Mouse (Mus musculus) spleen, adult 2 months (tissue): ENCODE measurements around the gene Leng1. TPM values are rescaled to one million over a fixed set of nuclear protein-coding genes. Genes with fewer than 3 reads are reported as not detected.

Experiments used
- DNase-seq, 2 experiments: peaks; one replicate each; pipeline versions ENCODE4 v3.0.0 to v3.0.0-alpha.2; 2012 to 2021; ENCODE audit warnings: low spot score in 2 of 2, low read depth in 1 of 2
- H3K27ac ChIP-seq: fragments of 200-500 bp; 2 replicates; pipeline ENCODE4 v1.5.1; 2012; ENCODE audit warnings: low read length, inconsistent platforms; ENCODE audit not compliant: insufficient read depth
- H3K27me3 ChIP-seq: fragments of 200-500 bp; 2 replicates; pipeline ENCODE4 v1.6.1; 2012; ENCODE audit warnings: mild to moderate bottlenecking, moderate library complexity, low read length, inconsistent platforms; ENCODE audit not compliant: control insufficient read depth, insufficient read depth
- H3K36me3 ChIP-seq: fragments of 200-500 bp; 2 replicates; pipeline ENCODE4 v1.6.1; 2012; ENCODE audit warnings: mild to moderate bottlenecking, low read length, inconsistent platforms; ENCODE audit not compliant: control insufficient read depth, insufficient read depth
- H3K4me1 ChIP-seq: fragments of 200-500 bp; 2 replicates; pipeline ENCODE4 v1.6.1; 2011; ENCODE audit warnings: inconsistent platforms; ENCODE audit not compliant: control insufficient read depth, insufficient read depth, insufficient read length
- H3K4me3 ChIP-seq: fragments of 200-500 bp; 2 replicates; pipeline ENCODE4 v1.5.1; 2011; ENCODE audit warnings: mild to moderate bottlenecking, inconsistent platforms; ENCODE audit not compliant: insufficient read depth, insufficient read length; ENCODE audit errors: extremely low read depth
- CTCF ChIP-seq: fragments of 200-500 bp; IDR thresholded peaks from 2 replicates; pipeline ENCODE4 v1.5.1; 2011; ENCODE audit warnings: mild to moderate bottlenecking, inconsistent platforms; ENCODE audit not compliant: insufficient read depth, insufficient read length, insufficient replicate concordance; ENCODE audit errors: extremely low read depth
- POLR2A ChIP-seq: fragments of 200-500 bp; IDR thresholded peaks from 2 replicates; pipeline ENCODE4 v1.6.1; 2011; ENCODE audit warnings: low read depth, low read length, inconsistent platforms
- WGBS: fragments of 180-500 bp; shearing (Covaris S2); methylation state at CpG from one replicate; pipeline ENCODE4 v1.1.7; 2018; 5-methylcytosine and 5-hydroxymethylcytosine counted together
- polyA plus RNA-seq: library from polyadenylated mRNA; depleted of rRNA; stranded (reverse); fragments of >200 nt; gene quantifications from 2 replicates; pipeline ENCODE4 v1.2.3, GENCODE M21; 2012

The Leng1 gene
- polyA plus RNA-seq, 1 experiment, result 1.8 TPM

DNA sequence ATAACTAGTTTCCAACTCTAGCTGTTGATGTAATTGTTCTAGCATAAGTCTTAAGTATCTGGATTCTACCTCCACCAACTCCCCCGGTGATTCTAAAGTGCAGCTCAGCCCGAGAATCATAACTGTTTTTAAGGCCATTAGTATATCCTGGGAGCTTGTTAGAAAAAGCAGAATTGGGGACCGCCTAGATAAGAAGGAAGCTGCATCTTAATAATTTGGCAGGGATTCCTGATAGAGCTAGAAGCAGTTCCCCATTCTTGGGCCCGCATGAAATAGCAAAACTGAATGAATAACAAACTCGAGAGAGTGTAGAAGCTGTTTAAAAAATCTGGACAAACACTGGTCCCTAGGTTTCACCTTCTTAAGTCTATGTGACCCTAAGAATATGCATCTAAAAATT lies 22.2 kb downstream of the Leng1 start:
- peaks cover 17% of the 10 kb centered on the region for H3K36me3 ChIP-seq
- no peaks in the 10 kb centered on the region for H3K27me3 ChIP-seq
- DNase-seq, result no peak
- TF ChIP-seq POLR2A (no peak), CTCF (no peak)
- H3K4me1 ChIP-seq, result peaks cover 12% of the 10 kb centered on the region; the same call in 1 of the 2 replicates
- WGBS, result 21% methylated on average over 5 of the region's 5 CpGs
- no peak overlapping the region for H3K4me3 ChIP-seq
- H3K27ac ChIP-seq, result no peak overlapping the region

DNA sequence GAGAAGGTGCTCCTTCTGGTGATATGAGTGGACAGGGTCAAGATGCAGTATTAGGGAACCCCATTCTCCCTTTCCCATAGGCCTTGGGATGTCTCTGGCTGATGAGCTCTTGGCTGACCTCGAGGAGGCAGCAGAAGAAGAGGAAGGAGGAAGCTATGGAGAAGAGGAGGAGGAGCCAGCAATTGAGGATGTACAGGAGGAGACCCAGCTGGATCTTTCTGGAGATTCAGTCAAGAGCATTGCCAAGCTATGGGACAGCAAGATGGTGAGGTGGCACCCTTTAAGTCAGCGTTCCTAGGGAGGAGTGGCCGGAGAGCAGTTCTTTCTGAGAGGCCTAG lies 35.2 kb downstream of the Leng1 start:
- TF ChIP-seq POLR2A, result no peak
- no peak for TF ChIP-seq CTCF
- WGBS, result 47% methylated on average over 3 of the region's 3 CpGs
- Histone ChIP-seq H3K27me3 (no peaks in the 10 kb centered on the region), H3K27ac (no peak overlapping the region), H3K4me1 (peaks cover 13% of the 10 kb centered on the region; the same call in 1 of the 2 replicates), H3K36me3 (peaks cover 7% of the 10 kb centered on the region), H3K4me3 (peak overlapping the region; percentile 64; the same call in 1 of the 2 replicates)
- no peak for DNase-seq

DNA sequence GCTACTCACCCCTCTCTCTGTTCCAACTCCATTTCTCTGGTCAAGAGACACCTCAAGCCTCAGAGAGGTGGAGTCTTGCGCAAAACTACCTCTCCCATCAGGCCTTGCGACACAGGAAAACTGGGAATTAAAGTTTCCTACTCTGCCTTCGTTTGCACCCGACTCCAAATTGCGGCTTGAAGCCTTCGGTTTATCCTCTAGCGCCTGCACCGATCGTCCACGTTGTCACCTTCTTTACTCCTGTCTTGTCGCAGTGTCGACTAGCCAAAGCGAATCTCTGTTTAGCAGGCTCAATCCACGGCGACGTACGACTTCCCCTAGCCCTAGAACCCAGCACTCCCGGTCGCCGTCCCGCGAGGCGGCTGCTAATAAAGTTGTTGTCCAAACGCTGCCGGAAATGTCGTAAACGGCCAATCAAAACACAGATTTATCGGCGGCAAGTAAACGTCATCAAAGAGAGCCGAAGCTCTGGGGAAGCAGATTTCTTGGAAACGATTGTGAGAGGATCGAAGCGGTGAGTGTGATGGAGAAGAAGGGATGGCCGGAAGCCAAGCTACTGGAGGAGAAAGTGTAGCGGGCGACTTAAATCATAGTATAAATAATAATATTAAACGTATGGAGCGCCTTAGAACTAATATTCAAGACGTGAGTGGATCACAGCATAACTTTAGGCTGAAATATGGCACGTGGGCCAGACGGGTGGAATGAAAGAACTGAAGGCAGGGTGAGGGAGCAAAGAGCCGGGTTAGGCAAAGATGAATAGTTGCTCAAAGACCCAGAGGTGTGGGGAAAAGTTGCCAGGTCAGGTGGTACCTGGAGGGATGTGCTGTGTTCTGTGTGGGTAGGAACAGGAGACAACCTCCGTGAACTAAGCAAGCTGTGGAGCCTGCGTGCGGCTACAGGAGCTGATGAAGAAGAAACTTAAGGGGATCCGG lies 35.8 kb downstream of the Leng1 start, which contains the start of the genes Tfpt and Prpf31:
Gene Tfpt, minus strand, starts transcription at position 387 of the 935 bp plus-strand sequence.
Gene Prpf31, plus strand, starts transcription at position 443 of the 935 bp plus-strand sequence.
- H3K4me1 ChIP-seq, result peaks cover 13% of the 10 kb centered on the region; the same call in 1 of the 2 replicates
- peaks cover 3% of the 10 kb centered on the region for H3K36me3 ChIP-seq
- DNase-seq, result peak; percentile 89

DNA sequence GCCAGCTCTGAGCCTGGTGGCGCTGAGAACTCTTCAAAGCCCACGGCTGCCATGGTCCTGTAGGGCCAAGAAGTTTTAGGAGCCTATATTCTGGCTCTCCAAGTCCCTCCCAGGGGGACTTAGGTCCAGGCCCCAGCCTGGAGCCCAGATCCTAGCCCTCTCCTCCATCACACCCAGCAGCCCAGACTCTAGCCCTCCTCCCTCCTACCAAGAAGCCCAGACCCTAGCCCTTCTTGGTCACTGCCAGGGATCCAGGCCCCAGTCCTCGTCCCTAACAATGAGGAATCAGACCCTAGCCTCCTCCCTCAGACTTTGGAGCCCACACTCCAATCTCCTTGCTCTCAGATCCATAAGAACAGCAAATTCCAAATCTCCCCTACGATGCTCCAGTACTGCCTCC lies 36.6 kb downstream of the Leng1 start:
- no peak for DNase-seq
- Histone ChIP-seq H3K27ac (no peak overlapping the region), H3K27me3 (no peaks in the 10 kb centered on the region), H3K36me3 (peaks cover 6% of the 10 kb centered on the region; the same call in 1 of the 2 replicates), H3K4me1 (peaks cover 13% of the 10 kb centered on the region; the same call in 1 of the 2 replicates), H3K4me3 (peak overlapping the region; percentile 64)
- 35% methylated on average over 4 of the region's 4 CpGs for WGBS
- no peak for TF ChIP-seq CTCF
- no peak for TF ChIP-seq POLR2A

More for the DNA sequence above, 35.8 kb downstream of the Leng1 start, which contains the start of the genes Tfpt and Prpf31:
- TF ChIP-seq CTCF (no peak), POLR2A (peak; percentile 2; the same call in 1 of the 2 replicates)
- WGBS, result under 1% methylated on average over 47 of the region's 47 CpGs
- H3K4me3 ChIP-seq, result peak within 1 kb of the TSS; percentile 64
- no peaks in the 10 kb centered on the region for H3K27me3 ChIP-seq
- peak within 1 kb of the TSS; percentile 85 for H3K27ac ChIP-seq

DNA sequence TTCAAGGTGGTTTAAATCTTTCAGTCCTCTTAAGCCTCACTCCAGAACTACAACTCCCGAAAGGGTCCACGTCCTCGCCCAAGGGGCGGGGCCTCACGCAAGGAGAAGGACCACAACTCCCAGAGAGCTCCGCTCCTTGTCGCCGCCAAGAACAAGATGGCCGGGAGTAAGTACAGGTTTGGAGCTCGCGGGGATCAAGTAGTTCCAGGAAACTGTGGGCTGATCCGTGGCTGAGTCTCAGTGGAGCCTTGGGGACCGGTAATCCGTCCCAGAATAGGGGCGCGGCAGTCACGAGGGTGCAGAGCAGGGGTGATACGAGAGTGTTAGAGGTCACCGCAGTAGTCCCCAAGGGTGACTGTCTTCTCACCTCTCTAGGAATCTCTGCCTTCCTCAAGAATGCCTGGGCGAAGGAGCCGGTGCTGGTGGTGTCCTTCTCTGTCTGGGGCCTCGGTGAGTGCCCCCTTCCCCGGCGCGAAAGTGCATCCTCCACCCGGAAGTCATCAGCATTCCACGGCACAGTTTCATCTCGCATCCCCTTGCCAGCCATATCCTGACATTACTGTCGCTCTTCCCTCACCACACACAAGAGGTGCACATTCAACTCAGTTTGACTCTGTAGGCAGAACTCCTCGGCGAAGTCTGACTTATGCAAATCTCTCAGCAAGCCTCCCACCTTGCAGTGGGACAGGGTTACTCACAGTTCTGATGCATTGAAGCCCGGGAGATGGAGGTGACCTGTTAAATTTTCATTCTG lies 48.2 kb downstream of the Leng1 start, which contains the start of gene Ndufa3:
Gene Ndufa3, plus strand, starts transcription at position 132 of the 754 bp plus-strand sequence.
- Histone ChIP-seq H3K36me3 (peaks cover 13% of the 10 kb centered on the region), H3K27me3 (no peaks in the 10 kb centered on the region), H3K27ac (peak within 1 kb of the TSS; percentile 76), H3K4me3 (peak within 1 kb of the TSS; percentile 90), H3K4me1 (no peaks in the 10 kb centered on the region)
- WGBS, result 1% methylated on average over 32 of the region's 32 CpGs
- TF ChIP-seq POLR2A (peak; percentile 47; the same call in 1 of the 2 replicates), CTCF (no peak)
- DNase-seq, result peak; percentile 86 to 87

- no peak for TF ChIP-seq CTCF
- TF ChIP-seq POLR2A, result no peak
- Histone ChIP-seq H3K27me3 (no peaks in the 10 kb centered on the region), H3K4me1 (no peaks in the 10 kb centered on the region), H3K4me3 (no peak overlapping the region; the same call in 1 of the 2 replicates), H3K27ac (no peak overlapping the region), H3K36me3 (peaks cover 13% of the 10 kb centered on the region)
- WGBS, result 40% methylated on average over 6 of the region's 6 CpGs
- no peak for DNase-seq
These were observed 49.0 kb downstream of the Leng1 start for GRCm38 (mm10) chr7:3616389-3617241.
